Mouse (Mus musculus) thymus, adult 2 months (tissue): ENCODE measurements at regions not wholly inside any gene's neighbourhood (a gene's known extent, or its start where the extent isn't known, plus 50 kb on each side); places are given as distances from the start of the nearest gene placed in this dataset.
A peak's percentile ranks its signal among the peaks of the same experiment; 100 is the strongest.

Experiments used
- DNase-seq: peaks from one replicate; pipeline ENCODE4 v3.0.0; 2021
- H3K27ac ChIP-seq: fragments of 200-500 bp; 2 replicates; pipeline ENCODE4 v1.5.1; 2012; ENCODE audit warnings: low read length, control low read depth; ENCODE audit not compliant: control insufficient read depth, insufficient read depth
- H3K27me3 ChIP-seq: fragments of 200-500 bp; 2 replicates; pipeline ENCODE4 v1.6.1; 2012; ENCODE audit warnings: mild to moderate bottlenecking, low read length, moderate library complexity, mixed read lengths; ENCODE audit not compliant: control insufficient read depth, insufficient read depth
- H3K36me3 ChIP-seq: fragments of 200-500 bp; 2 replicates; pipeline ENCODE4 v1.6.1; 2012; ENCODE audit warnings: mild to moderate bottlenecking, low read length, moderate library complexity; ENCODE audit not compliant: control insufficient read depth, insufficient read depth
- H3K4me1 ChIP-seq: fragments of 200-500 bp; replicated peaks from 2 replicates; pipeline ENCODE4 v1.6.1; 2012; ENCODE audit warnings: low read length; ENCODE audit not compliant: control insufficient read depth, insufficient read depth
- H3K4me3 ChIP-seq: fragments of 200-500 bp; 2 replicates; pipeline ENCODE4 v1.5.1; 2012; ENCODE audit warnings: mild to moderate bottlenecking, low read length, control low read depth, moderate library complexity; ENCODE audit not compliant: control insufficient read depth, insufficient read depth
- CTCF ChIP-seq: fragments of 200-500 bp; IDR thresholded peaks from 2 replicates; pipeline ENCODE4 v1.5.1; 2012; ENCODE audit warnings: mild to moderate bottlenecking, control low read depth, low read length, moderate library complexity, borderline replicate concordance; ENCODE audit not compliant: control insufficient read depth, poor library complexity, insufficient read depth; ENCODE audit errors: extremely low read depth
- POLR2A ChIP-seq: fragments of 200-500 bp; IDR thresholded peaks from 2 replicates; pipeline ENCODE4 v1.6.1; 2012; ENCODE audit warnings: mild to moderate bottlenecking, low read length, control low read depth, moderate library complexity; ENCODE audit not compliant: control insufficient read depth, poor library complexity, insufficient read depth; ENCODE audit errors: extremely low read depth
- WGBS: fragments of 180-500 bp; shearing (Covaris S2); methylation state at CpG from one replicate; pipeline ENCODE4 v1.1.7; 2018; 5-methylcytosine and 5-hydroxymethylcytosine counted together

GRCm38 (mm10) chr2:173857006-173857405, 119.7 kb downstream of the Vapb start:
- peak overlapping the region; percentile 22; the same call in 1 of the 2 replicates for H3K27ac ChIP-seq
- no peak overlapping the region for H3K4me3 ChIP-seq
- DNase-seq: peak; percentile 20
- no peaks in the 10 kb centered on the region for H3K36me3 ChIP-seq
- H3K27me3 ChIP-seq: no peaks in the 10 kb centered on the region
- WGBS: 66% methylated on average over 6 of the region's 6 CpGs
- peaks cover 34% of the 10 kb centered on the region for H3K4me1 ChIP-seq
- no peak for TF ChIP-seq CTCF
- no peak for TF ChIP-seq POLR2A

- no peak for TF ChIP-seq CTCF
- no peak for TF ChIP-seq POLR2A
- Histone ChIP-seq H3K4me1 (no peaks in the 10 kb centered on the region), H3K36me3 (no peaks in the 10 kb centered on the region), H3K4me3 (no peak overlapping the region), H3K27ac (no peak overlapping the region), H3K27me3 (no peaks in the 10 kb centered on the region)
- DNase-seq: no peak
- 96% methylated on average over 3 of the region's 3 CpGs for WGBS
Measured at GRCm38 (mm10) chr2:173873048-173873447, 135.7 kb downstream of the Vapb start.
